Mouse (Mus musculus): ENCODE results near the gene Lemd1.

GRCm38 (mm10) chr1:132190621-132191092, 574 bp upstream of the Lemd1 start:
- no peak for TF ChIP-seq CTCF (IDR thresholded peaks at IDR 0.05; ENCODE audit: insufficient read depth, low read length)
- TF ChIP-seq POLR2A (IDR thresholded peaks at IDR 0.05; ENCODE audit: borderline replicate concordance, extremely low read depth, low read depth, low read length) = no peak

Data from lung, adult 2 months (tissue).